In the genomic region with DNA sequence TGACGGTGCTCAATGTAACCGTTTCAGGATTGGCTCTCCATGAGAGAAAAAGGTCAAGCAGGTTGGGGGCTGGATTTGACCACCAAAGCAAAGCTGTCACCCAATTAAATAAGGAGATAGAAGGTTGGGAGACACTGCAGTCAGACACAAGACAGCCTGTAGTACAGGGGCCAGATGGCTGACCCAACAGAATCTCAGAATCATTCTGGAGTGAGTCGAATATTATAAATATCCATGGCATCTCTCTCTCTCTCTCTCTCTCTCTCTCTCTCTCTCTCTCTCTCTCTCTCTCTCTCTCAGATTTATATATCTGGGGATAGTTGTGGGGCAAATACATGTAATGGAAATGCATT, we compare ENCODE assay signal across 18 mouse cellular contexts.
DNase-seq lines count a peak whose midpoint lies in the region; ATAC-seq and TF ChIP-seq lines count a peak whose summit lies in the region.
"Had no signal": no experiment of that assay in that cellular context is flagged by ENCODE, and none has a peak within 500 bp of the region (broad histone marks: within the 10 kb centered on the region; RNA-seq: fewer than 3 reads in every experiment).

No protein-coding gene starts in this region.

- H3K9me3 ChIP-seq in heart, embryonic 11.5 days (replicated peaks; ENCODE audit: control insufficient read depth, low read length): no peaks in the 10 kb centered on the region
- H3K9me3 ChIP-seq in kidney, embryonic 15.5 days (replicated peaks): no peaks in the 10 kb centered on the region
- no peaks in the 10 kb centered on the region for H3K9me3 ChIP-seq in lung, postnatal 0 days (ENCODE audit: low read length)
- H3K9me3 ChIP-seq in midbrain, embryonic 15.5 days: no peaks in the 10 kb centered on the region
- H3K9me3 ChIP-seq: forebrain, embryonic 15.5 days; hindbrain, embryonic 10.5 days; limb, embryonic 13.5 days; liver, embryonic 15.5 days; midbrain, embryonic 13.5 days had no signal

- no peak for TF ChIP-seq EP300 in lung, postnatal 0 days (IDR thresholded peaks at IDR 0.05)

- H3K36me3 ChIP-seq in heart, embryonic 11.5 days (ENCODE audit: control insufficient read depth, insufficient read depth, low read length): no peaks in the 10 kb centered on the region
- H3K36me3 ChIP-seq in kidney, embryonic 15.5 days: no peaks in the 10 kb centered on the region
- H3K36me3 ChIP-seq in lung, postnatal 0 days (ENCODE audit: insufficient read depth, low read length): no peaks in the 10 kb centered on the region
- H3K36me3 ChIP-seq in midbrain, embryonic 15.5 days (replicated peaks): no peaks in the 10 kb centered on the region
- H3K36me3 ChIP-seq: forebrain, embryonic 15.5 days; hindbrain, embryonic 10.5 days; limb, embryonic 13.5 days; liver, embryonic 15.5 days; midbrain, embryonic 13.5 days had no signal

- H3K9ac ChIP-seq in heart, embryonic 11.5 days (ENCODE audit: low read depth, low read length): no peak overlapping the region
- H3K9ac ChIP-seq in kidney, embryonic 15.5 days: no peak overlapping the region
- no peak overlapping the region for H3K9ac ChIP-seq in lung, postnatal 0 days (replicated peaks; ENCODE audit: low read depth)
- no peak overlapping the region for H3K9ac ChIP-seq in midbrain, embryonic 15.5 days
- H3K9ac ChIP-seq: forebrain, embryonic 15.5 days; limb, embryonic 13.5 days; liver, embryonic 15.5 days; midbrain, embryonic 13.5 days had no signal

- peaks cover 10% of the 10 kb centered on the region; the same call in 1 of the 2 replicates for H3K4me1 ChIP-seq in heart, embryonic 11.5 days (ENCODE audit: control insufficient read depth, insufficient read depth, low read length)
- peaks cover 17% of the 10 kb centered on the region for H3K4me1 ChIP-seq in kidney, embryonic 15.5 days
- H3K4me1 ChIP-seq in lung, postnatal 0 days (ENCODE audit: insufficient read depth, low read depth, low read length): no peaks in the 10 kb centered on the region
- H3K4me1 ChIP-seq in midbrain, embryonic 15.5 days: peaks cover 4% of the 10 kb centered on the region; the same call in 1 of the 2 replicates
- H3K4me1 ChIP-seq: liver, embryonic 15.5 days had no signal

- H3K4me3 ChIP-seq in heart, embryonic 11.5 days (ENCODE audit: low read depth, low read length): no peak overlapping the region
- H3K4me3 ChIP-seq in kidney, embryonic 15.5 days (replicated peaks): no peak overlapping the region
- H3K4me3 ChIP-seq in lung, postnatal 0 days (ENCODE audit: low read depth, low read length): no peak overlapping the region
- H3K4me3 ChIP-seq in midbrain, embryonic 15.5 days: no peak overlapping the region
- H3K4me3 ChIP-seq: erythroblast, embryonic 14.5 days; forebrain, embryonic 15.5 days; hindbrain, embryonic 10.5 days; limb, embryonic 13.5 days; liver, embryonic 15.5 days; midbrain, embryonic 13.5 days had no signal

- 0 out of 2 replicates have a peak overlapping the region, but pooled peaks have one; percentile 46 for H3K27ac ChIP-seq in heart, embryonic 11.5 days (ENCODE audit: low read depth, low read length)
- 0 out of 2 replicates have a peak overlapping the region, but pooled peaks have one; percentile 18 for H3K27ac ChIP-seq in kidney, embryonic 15.5 days
- no peak overlapping the region for H3K27ac ChIP-seq in lung, postnatal 0 days (ENCODE audit: low read length)
- no peak overlapping the region for H3K27ac ChIP-seq in midbrain, embryonic 15.5 days
- H3K27ac ChIP-seq: forebrain, embryonic 15.5 days; hindbrain, embryonic 10.5 days; kidney, postnatal 0 days; limb, embryonic 13.5 days; liver, embryonic 15.5 days; midbrain, embryonic 13.5 days had no signal

- DNase-seq in heart, postnatal 10 days: no peak
- no peak for DNase-seq in kidney, adult 18-20 months
- DNase-seq in lung, postnatal 0 days (ENCODE audit: low spot score): no peak
- no peak for DNase-seq in lung, adult 18-20 months
- DNase-seq: adrenal gland, postnatal 25 days; cerebellum, adult 18-20 months had no signal

- intact Hi-C loops in heart, postnatal 10 days (cut with DNase I): no loop called here

- TF ChIP-seq CTCF in lung, postnatal 0 days (IDR thresholded peaks at IDR 0.05): no peak

- peak overlapping the region; percentile 11; the same call in 1 of the 2 replicates for H3K4me2 ChIP-seq in heart, embryonic 11.5 days
- H3K4me2 ChIP-seq in kidney, embryonic 15.5 days: no peak overlapping the region
- no peak overlapping the region for H3K4me2 ChIP-seq in lung, postnatal 0 days (replicated peaks; ENCODE audit: low read depth, low read length)
- H3K4me2 ChIP-seq in midbrain, embryonic 15.5 days: no peak overlapping the region
- H3K4me2 ChIP-seq: forebrain, embryonic 15.5 days; limb, embryonic 13.5 days; liver, embryonic 15.5 days; midbrain, embryonic 13.5 days had no signal

- no peak for ATAC-seq in heart, embryonic 11.5 days (replicated peaks; ENCODE audit: insufficient number of reproducible peaks, low FRiP score, low TSS enrichment)
- peak; percentile 59 for ATAC-seq in kidney, embryonic 15.5 days (replicated peaks; ENCODE audit: low FRiP score)
- ATAC-seq in lung, postnatal 0 days: peak; percentile 76
- ATAC-seq in midbrain, embryonic 15.5 days (replicated peaks): no peak
- ATAC-seq: activated CD4-positive, CD25-positive, alpha-beta regulatory T cell, adult 4 months; forebrain, embryonic 15.5 days; midbrain, embryonic 13.5 days; Patski had no signal

- WGBS in heart, embryonic 11.5 days (ENCODE audit: insufficient replicate concordance): 37% methylated on average over 3 of the region's 3 CpGs
- WGBS in kidney, embryonic 15.5 days: 42% methylated on average over 3 of the region's 3 CpGs
- WGBS in lung, postnatal 0 days: 23% methylated on average over 3 of the region's 3 CpGs
- WGBS in midbrain, embryonic 15.5 days: 74% methylated on average over 3 of the region's 3 CpGs

- H3K27me3 ChIP-seq in heart, embryonic 11.5 days (ENCODE audit: control insufficient read depth, insufficient read depth, low read length): no peaks in the 10 kb centered on the region
- no peaks in the 10 kb centered on the region for H3K27me3 ChIP-seq in kidney, embryonic 15.5 days
- no peaks in the 10 kb centered on the region for H3K27me3 ChIP-seq in lung, postnatal 0 days (replicated peaks; ENCODE audit: insufficient read depth, low read length)
- H3K27me3 ChIP-seq in midbrain, embryonic 15.5 days (replicated peaks): no peaks in the 10 kb centered on the region
- H3K27me3 ChIP-seq: forebrain, embryonic 15.5 days; limb, embryonic 13.5 days; liver, embryonic 15.5 days; midbrain, embryonic 13.5 days had no signal

Comparison
In these comparisons a context has a peak if more than half of its experiments do, and no peak if none do; other contexts are left out.
1. ATAC-seq: peak in kidney, embryonic 15.5 days (single experiment) and lung, postnatal 0 days (single experiment); none in heart, embryonic 11.5 days (single experiment) and midbrain, embryonic 15.5 days (single experiment).
2. H3K27ac ChIP-seq: peak in heart, embryonic 11.5 days (single experiment) and kidney, embryonic 15.5 days (single experiment); none in lung, postnatal 0 days (single experiment) and midbrain, embryonic 15.5 days (single experiment).